Mouse (Mus musculus) testis, adult 2 months (tissue): Measurements from ENCODE around the gene Fam234b.

Experiments used
- CTCF ChIP-seq: fragments of 200-500 bp; IDR thresholded peaks from 2 replicates; pipeline ENCODE4 v1.5.1; 2012; ENCODE audit warnings: low read depth, mild to moderate bottlenecking, inconsistent platforms, low read length, moderate library complexity; ENCODE audit not compliant: control insufficient read depth, insufficient read depth, insufficient replicate concordance
- POLR2A ChIP-seq: fragments of 200-500 bp; IDR thresholded peaks from 2 replicates; pipeline ENCODE4 v1.6.1; 2012; ENCODE audit warnings: low read depth, mild to moderate bottlenecking, inconsistent platforms, low read length, moderate library complexity; ENCODE audit not compliant: control insufficient read depth

DNA sequence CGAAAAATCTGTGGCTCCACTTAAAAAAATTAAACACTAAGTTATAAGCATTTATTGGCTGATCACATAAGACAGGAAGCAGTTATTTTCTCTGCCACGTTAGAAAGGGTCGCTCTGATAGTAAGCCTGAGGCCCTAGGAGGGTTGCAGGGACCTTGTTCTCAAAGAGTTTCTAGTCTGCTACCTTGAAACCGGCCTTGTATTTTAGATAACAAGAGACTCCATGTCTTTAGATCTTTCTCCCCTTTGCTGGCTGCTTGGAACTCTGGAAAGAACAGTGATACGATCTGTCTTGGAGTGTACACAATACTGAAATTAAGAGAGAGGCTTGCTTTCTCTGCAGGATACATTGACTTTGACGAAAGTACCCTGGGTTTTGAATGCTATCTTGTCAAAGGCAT, 949 bp downstream of the Fam234b start:
- TF ChIP-seq CTCF (no peak), POLR2A (no peak)
